Mouse (Mus musculus) forelimb bud, embryonic 11.5 days (tissue): Measurements from ENCODE around the gene Adgrl3.
A peak's percentile ranks its signal among the peaks of the same experiment; 100 is the strongest.

Source experiments
- DNase-seq: peaks from one replicate; pipeline ENCODE4 v3.0.0-alpha.2; 2012; ENCODE audit warnings: low read depth, low spot score

Gene Adgrl3

GRCm38 (mm10) chr5:81076377-81076776 is 56.4 kb downstream of the Adgrl3 start:
- no peak for DNase-seq

GRCm38 (mm10) chr5:81077031-81077430 is 57.1 kb downstream of the Adgrl3 start:
- no peak for DNase-seq

DNA sequence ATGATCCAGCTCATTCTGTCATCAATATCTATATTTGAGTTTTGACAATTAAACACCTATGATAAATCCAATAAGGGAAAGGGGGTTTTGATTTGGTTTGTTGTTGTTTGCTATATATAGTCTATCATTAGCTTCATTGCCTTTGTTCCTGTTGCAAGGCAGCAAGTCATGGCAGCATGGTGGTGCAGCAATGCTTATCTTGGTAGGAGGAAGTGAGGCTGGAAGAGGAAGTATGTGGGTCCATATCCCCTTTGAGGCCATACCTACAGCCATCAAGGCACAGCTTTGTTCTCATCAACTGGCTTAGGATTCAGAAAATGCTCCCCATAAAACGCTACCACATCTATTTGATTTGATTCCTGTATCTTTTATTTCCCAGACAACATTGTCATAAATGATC is 58.1 kb downstream of the Adgrl3 start:
- no peak for DNase-seq

DNA sequence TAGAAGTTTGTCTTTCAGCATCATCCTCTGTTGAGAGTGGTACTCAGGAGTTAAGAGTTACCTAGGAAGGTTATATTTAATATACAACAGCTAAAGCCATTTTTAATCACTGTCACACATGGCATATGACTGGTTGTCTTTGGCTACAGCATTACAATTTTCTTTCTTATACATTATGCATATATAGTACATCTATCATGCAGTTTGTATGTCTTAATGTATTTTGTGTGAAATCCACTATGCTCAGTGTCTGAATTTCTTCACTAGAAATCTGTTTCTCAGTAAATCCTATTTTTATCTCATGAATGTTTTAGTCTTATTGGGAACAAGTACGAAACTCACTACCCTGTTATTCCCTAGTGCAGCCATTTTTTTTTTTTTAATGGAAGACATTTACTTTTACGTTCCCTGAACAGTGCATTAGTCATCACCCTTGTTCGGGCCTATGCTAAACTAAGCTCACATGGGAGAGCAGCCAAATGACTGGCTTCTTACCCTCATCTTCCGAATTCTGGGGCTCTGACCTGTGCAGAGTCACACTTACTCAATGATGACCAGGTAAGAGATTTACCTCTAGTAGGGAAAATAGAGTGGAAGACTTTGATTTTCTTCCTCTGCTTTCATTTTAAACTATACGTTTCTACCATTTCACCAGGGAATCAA is 63.9 kb downstream of the Adgrl3 start:
- no peak for DNase-seq

DNA sequence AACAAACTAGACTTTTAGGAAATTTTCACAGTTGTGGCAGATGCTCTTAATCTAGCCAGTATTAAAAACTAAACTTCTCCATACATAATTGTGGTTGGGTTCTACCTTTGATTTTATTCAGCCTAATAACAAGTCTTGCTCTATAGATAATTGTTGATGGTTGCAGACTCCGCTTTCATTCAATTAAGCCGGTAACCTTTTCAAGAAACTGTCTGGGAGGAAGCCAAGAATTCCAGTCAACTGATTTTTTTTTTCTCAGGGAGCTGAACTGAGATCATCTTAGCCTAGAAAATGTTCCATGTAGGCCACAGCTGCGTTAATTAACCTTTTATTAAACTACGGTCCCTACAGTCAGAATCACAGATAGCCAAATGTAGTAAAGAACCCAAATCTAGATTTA is 65.2 kb downstream of the Adgrl3 start:
- no peak for DNase-seq

GRCm38 (mm10) chr5:81088667-81089066 is 68.7 kb downstream of the Adgrl3 start:
- DNase-seq: no peak

DNA sequence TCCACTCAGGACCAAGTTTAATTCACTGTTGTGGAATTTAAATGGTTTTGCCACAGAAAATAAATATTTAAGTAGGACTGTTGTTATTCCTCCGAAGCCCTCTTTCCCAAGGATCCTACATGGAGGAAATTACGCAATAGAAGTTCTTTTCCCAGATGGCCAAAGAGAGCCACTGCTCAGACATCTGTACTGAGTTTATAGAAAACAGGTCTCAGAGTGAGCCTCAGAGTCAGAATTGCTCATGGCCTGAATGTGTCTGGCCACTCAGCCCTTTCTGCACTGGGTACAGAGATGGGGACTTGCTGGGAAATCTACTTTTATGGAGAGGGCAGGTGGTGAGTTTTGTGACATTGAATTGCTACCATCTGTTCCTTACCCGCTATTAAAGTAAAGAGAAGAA is 74.7 kb downstream of the Adgrl3 start:
- peak; percentile 77 for DNase-seq

- no peak for DNase-seq
Measured at GRCm38 (mm10) chr5:81097131-81097530, 77.2 kb downstream of the Adgrl3 start.

DNA sequence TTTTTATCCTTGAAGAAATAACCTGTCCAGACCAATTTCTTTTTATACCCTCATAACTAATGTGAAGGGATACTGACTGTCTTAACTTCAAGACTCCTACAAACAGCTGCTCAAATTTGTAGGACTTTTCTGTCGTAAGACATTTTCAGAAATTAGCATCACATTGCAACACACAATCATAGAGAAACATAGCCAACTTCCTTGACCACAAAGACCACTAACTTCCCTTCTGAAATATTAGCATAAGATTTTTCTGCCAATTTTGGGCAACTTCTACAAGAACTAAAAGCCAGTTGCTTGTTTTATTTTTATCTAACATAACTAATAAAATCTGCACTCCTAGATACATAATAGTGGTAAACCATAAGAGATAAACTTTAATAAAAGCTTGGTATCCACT is 87.5 kb downstream of the Adgrl3 start:
- DNase-seq: no peak

DNA sequence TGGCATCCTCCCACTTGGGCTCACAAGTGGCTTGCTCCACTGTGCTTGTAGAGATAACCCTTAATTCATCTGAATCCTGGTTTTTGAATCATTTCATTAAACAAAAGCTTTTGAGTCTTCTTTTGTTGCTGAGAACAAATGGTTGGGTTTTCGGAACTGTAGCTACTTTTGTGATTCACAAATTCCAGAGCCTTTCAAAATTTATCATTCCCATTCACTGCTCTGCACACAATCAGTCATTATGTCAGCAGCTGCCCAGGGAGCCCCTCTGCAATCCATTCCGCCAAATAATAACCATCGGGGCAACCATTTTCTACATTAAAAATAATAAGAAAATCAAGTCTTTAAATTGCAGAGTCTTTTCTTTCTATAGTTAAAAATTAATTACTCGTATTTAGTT is 104.5 kb downstream of the Adgrl3 start:
- DNase-seq: peak; percentile 21

- no peak for DNase-seq
Measured at GRCm38 (mm10) chr5:81127639-81128038, 107.7 kb downstream of the Adgrl3 start.

DNA sequence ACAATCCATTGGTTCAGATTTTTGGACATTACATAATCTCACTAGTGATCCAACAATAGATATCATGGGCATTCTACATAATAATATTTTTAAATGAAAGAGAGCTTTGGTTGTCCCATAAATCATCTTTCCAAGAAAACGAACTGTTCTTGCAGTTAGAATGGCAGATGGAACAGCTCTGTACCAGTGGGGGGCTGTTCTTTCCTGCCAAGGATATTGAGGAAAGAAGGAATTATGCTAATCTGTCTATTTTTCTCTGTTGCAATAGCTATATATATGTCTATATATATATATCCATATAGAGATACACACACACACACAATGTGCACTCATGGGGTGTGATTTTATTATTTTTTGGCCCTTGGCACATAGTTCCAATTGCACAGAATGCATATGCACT is 116.5 kb downstream of the Adgrl3 start:
- no peak for DNase-seq

- no peak for DNase-seq
Measured at GRCm38 (mm10) chr5:81155791-81156190, 135.9 kb downstream of the Adgrl3 start.

GRCm38 (mm10) chr5:81156281-81156680 is 136.3 kb downstream of the Adgrl3 start:
- DNase-seq: no peak

DNA sequence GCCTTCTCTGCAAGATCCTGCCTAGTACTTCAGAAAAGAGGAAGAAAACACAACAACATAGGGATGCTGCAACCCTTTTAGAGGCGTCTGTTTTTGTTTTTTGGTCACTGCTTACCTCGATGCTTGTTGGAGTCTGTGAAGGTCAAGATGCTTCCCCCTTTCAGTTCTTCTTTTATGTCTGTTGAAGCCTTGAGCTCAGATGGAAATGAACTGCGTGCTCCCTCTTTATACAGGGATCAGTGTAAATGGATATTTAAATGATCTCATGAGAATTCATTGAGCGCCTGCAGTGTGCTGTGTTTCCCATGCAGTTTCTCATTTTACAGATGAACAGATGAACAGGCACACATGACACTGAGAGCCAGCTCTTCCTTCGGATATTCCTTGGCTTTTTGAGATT is 136.9 kb downstream of the Adgrl3 start:
- DNase-seq: no peak

DNA sequence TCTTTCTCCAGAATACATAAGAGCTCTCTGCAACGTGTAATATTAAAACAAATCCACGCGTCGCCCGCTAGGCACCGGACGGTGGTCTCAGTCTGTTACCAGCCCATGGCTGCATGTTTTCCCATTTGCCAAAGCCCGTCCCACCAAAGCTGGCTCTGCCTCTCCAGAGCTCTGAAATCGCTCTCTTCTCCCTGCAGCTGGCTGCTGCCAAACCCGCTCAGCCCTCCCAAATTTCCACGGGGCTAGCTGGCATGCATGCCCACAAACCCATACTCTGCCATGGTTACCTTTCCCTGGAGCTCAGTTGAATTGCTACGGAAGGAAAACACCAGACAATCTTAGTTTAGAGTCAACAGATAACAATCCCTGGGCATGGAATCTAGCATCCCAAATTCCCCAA is 139.1 kb downstream of the Adgrl3 start:
- DNase-seq: no peak

DNA sequence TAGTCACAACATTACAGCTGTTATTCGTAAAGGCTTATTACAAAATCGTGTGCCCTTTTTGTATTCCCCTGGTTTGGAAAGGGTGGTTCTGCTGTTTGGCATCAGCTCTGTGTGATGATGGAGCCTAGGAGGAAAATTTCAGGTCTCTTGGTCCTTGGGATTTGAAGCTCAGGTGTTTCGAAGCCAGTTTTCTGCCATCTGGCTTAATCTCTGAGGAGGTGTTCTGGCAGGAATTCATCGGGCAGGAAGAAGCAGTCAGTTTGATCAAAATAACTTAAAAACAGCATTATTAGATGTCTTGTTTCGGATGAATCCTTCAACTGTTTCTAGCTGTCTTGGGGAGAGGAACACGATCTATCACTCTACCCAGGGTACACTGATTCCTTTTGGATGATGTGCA is 140.5 kb downstream of the Adgrl3 start:
- DNase-seq: no peak

DNA sequence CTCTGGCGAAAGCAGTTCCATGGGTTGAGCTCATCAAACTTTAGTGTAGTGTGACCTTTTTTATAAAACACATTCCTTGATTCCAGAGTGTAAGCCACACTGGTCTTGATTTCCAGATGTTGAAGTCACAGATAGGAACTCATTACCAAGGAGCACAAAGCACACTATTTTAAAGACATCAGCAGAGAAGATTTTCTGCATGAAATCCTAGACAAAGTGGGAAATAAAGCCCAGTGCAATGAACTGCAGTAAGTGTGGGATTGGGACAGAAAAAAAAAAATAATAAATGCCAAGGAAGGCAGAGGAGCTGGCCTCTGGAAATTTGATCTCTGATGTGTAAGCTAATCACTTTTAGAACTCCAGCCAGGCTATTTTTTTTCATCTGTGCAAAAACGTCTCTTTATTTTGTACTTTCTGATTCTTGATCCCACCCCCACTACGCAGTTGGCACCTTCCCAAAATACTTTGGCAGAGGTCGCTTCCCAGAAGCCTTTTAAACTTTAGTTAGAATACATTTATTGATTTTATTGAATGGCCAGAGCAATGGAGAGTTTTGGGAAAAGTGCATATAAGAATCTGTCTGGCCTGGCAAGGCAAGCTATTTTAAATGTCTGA is 169.0 kb downstream of the Adgrl3 start:
- peak; percentile 8 for DNase-seq

- DNase-seq: no peak
Measured at GRCm38 (mm10) chr5:81200354-81200753, 180.4 kb downstream of the Adgrl3 start.

DNA sequence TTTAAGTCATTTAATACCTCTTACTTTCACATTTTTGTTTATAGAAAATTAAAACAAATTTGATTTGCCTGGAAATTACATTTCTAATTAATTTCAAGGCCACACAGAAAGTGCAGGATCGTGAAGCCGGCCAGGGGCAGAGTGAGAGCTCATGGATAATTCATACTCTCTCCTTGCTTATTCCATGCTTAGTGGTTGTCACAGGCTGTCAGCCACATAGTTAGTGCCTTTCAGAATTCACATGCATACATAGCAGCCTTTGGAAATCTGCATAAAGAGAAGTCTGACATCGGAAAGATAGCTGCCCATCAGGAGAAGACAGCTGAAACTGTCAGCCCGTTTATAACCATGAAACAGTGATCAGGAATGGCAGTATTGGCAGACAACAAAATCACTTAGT is 181.9 kb downstream of the Adgrl3 start:
- no peak for DNase-seq

GRCm38 (mm10) chr5:81218500-81219057 is 198.6 kb downstream of the Adgrl3 start:
- peak; percentile 26 for DNase-seq

DNA sequence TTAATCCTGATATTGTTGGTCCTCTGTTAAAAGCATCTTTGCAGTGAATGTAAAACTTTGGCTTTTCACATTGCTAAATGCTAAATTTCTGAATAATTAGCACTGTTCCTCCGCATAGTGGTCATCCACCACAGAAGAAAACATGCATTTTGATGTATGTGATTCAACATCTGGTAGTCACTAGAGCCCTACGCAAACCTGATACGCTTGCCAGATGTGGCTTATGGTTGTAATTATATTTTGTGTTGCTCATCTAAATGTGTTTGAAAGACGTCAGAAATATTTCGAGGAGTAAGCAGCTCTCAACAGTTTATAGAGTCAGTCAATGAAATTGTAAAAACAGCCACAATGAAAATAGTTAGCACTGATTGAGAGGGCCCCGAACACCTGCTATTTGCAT is 204.5 kb downstream of the Adgrl3 start:
- peak; percentile 60 for DNase-seq

DNA sequence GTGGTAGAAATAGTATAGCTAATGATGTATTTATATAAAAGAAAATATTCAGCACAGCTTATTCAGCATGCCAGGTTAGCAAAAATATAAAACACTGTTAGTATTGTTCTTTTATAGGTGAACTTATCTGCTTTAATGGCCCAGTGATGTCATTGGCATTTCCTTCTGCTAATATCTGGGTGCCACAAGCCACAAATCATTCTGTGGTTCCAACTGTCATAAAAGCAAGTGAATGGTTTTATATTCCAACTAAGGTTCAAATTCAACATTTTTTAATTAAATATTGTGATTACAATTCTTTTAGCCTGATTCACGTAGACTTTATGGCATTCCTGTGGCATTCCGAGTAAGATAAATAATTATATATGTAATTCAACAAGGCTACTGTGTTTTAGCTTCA is 205.5 kb downstream of the Adgrl3 start:
- no peak for DNase-seq
